Mouse (Mus musculus) lung, postnatal 25 days (tissue): ENCODE data around the gene Gm28710.

ENCODE experiments used
- DNase-seq: peaks from one replicate; pipeline ENCODE4 v3.0.0; 2022; ENCODE audit warnings: low spot score

Gm28710 gene

GRCm38 (mm10) chr5:16791243-16791860 lies at the start of gene Gm28710:
Gene Gm28710, plus strand, starts transcription at chr5:16791810.
- no peak for DNase-seq

GRCm38 (mm10) chr5:16777176-16777575 lies 14.4 kb upstream of the Gm28710 start:
- DNase-seq = no peak

- no peak for DNase-seq
Observed at GRCm38 (mm10) chr5:16778610-16779172, 12.9 kb upstream of the Gm28710 start.

- DNase-seq = no peak
Observed at GRCm38 (mm10) chr5:16785627-16786026, 6.0 kb upstream of the Gm28710 start.

GRCm38 (mm10) chr5:16794972-16795371 lies 3.4 kb downstream of the Gm28710 start:
- DNase-seq = no peak

- no peak for DNase-seq
Observed at GRCm38 (mm10) chr5:16802726-16803125, 11.1 kb downstream of the Gm28710 start.

GRCm38 (mm10) chr5:16838991-16839390 lies 47.4 kb downstream of the Gm28710 start:
- DNase-seq = no peak

- peak; percentile 5 for DNase-seq
Observed at GRCm38 (mm10) chr5:16869309-16869915, 77.8 kb downstream of the Gm28710 start.

- DNase-seq = no peak
Observed at GRCm38 (mm10) chr5:16894161-16894560, 102.6 kb downstream of the Gm28710 start.

GRCm38 (mm10) chr5:16919791-16920190 lies 128.2 kb downstream of the Gm28710 start:
- DNase-seq = no peak

GRCm38 (mm10) chr5:16922473-16922872 lies 130.9 kb downstream of the Gm28710 start:
- no peak for DNase-seq
